Mouse (Mus musculus): Measurements from ENCODE around the gene Hibadh.
"Not testable (repeated sequence)": the region's sequence is repeated elsewhere in the genome, so short reads cannot be mapped to it uniquely, and the experiment has no call there.

Gene Hibadh

DNA sequence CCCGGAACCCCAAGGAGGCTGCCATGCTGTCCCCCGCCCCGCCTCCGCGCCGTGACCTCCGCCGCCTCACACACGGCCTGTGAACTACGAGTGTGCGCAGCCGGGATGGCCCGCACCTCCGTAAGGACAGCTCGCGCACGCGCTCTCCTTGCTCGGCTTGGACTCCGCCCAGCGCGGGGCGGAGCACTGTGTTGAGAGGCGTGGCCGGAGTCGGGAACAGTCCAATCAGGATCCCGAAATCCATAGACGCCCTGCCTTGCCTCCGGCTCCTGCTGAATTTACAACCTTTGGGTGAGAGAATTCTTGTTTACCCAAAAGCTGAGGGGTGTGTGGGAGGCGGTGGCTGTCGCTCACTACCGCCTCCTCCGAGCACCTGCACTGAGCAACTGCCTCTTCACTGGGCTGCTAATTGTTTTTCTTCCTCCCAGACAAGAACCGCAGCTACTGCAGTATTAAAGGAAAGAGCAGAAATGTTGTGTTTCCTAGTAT, at the start of gene Hibadh:
Gene Hibadh (minus strand): TSS at position 166 of the 489 bp plus-strand sequence.
- peak; percentile 99 for DNase-seq (ENCODE audit: low spot score)

- no peak for DNase-seq (ENCODE audit: low spot score)
These were observed 46.8 kb upstream of the Hibadh start for GRCm38 (mm10) chr6:52686901-52687500.

DNA sequence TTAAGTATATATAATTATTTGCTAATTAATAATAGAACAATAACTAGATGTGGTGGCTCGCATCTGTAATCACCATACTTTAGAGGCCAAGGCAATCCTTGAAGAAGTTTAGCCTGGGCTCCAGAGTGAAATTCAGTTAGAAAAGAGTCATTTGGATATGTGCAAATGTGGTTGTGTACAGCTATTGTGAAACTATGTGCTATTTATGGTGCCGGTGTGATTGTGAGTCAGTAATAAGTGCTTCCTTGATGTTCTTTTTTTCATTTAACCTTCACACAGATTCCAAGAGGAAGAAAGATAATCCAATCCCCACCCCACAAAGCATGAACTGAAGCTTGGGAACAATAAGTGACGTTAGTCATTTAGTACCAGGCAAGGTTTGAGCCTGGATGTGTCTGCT, 42.4 kb upstream of the Hibadh start:
- no peak for DNase-seq (ENCODE audit: low spot score)

DNA sequence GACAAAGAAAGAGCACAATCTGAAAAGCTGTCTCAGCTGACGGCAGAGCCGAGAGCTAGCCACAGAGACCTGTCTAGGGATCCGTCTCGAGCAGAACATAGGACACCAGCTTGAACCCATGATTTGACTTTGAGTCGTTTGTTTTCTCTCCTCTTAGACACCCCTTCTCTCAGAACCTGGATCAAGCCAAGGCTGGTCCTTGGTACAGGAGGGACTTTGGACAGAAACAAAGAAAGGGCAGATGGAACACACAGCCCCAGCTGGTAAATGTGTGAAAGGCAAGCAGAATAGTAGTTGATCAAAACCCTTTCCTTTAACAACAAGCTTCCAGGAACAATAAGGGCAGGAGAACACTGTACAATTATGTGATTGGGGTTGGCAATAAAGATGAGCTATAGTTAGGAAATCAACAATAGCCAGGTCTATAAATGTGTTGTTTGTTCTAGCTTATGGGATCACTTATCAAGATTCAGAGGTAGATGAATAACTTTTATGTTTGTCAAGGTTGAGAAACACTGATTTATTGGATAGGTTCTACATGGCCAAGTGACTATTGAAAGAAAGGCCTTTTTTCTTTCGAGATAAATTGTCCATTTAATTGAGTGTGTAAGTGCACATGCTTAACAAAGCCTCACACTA, 41.8 kb upstream of the Hibadh start:
- DNase-seq (ENCODE audit: low spot score): no peak

DNA sequence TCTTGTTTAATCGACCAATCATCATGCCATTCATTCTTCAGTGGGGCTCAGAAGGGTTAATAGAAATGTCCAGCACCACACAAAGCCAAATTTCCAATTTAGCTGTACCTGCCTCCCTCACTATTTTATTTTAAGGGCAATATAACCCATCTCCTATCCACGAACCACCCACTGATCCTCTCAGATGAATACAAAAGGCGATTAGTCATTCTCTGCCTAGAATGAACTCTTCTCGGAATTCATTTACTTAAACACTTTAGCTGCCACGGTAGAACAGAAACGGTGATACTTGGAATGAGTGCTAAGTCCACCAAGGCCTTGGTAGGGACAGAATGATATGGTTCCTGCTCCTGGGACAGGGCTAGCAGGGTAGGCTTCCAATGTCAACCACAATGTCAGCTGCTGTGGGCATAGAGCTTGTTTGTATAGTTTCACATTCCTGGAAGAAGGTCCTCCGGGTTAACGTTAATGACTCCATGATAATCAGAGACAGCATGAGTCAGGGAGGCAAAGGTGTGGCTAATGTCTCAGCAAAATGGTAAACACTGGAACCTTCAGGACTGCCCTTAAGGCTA, 40.4 kb upstream of the Hibadh start:
- DNase-seq (ENCODE audit: low spot score): no peak

- DNase-seq (ENCODE audit: low spot score): no peak
These were observed 39.4 kb upstream of the Hibadh start for GRCm38 (mm10) chr6:52679565-52679964.

DNA sequence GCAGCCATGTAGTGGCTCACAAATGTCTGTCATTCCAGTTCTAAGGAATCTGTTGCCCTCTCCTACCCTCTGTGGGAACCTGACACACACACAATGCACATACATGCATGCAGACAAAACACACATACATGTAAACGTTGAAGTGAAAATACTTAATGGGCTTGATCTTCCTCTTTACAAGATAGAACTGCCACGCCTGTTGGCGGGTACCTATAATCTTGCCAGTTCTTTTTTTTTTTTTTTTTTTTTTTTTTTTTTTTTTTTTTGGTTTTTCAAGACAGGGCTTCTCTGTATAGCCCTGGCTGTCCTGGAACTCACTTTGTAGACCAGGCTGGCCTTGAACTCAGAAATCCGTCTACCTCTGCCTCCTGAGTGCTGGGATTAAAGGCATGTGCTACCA, 37.3 kb upstream of the Hibadh start:
- DNase-seq (ENCODE audit: low spot score): not testable (repeated sequence)

GRCm38 (mm10) chr6:52675222-52675921, 35.2 kb upstream of the Hibadh start:
- DNase-seq (ENCODE audit: low spot score): no peak

GRCm38 (mm10) chr6:52674541-52674940, 34.4 kb upstream of the Hibadh start:
- DNase-seq (ENCODE audit: low spot score): no peak

GRCm38 (mm10) chr6:52673706-52674105, 33.5 kb upstream of the Hibadh start:
- DNase-seq (ENCODE audit: low spot score): no peak

GRCm38 (mm10) chr6:52672539-52672938, 32.4 kb upstream of the Hibadh start:
- no peak for DNase-seq (ENCODE audit: low spot score)

DNA sequence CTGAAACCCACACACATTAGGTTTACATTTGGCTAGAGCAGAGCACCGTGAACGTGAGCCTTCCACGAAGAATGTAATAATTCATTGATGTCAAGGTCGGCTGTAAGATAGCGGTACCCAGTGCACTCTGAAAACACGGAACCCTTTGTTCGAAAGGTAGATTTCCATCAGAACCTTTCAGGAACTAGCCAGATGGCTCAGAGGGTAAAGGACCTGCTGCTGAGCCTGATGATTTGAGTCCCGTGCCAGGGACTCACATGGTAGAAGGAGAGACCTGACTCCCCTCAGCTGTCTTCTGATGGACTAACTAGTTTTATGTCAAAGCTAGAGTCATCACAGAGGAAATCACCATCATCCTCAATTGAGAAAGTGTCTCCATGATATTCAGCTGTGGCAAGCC, 31.6 kb upstream of the Hibadh start:
- DNase-seq (ENCODE audit: low spot score): no peak

- not testable (repeated sequence) for DNase-seq (ENCODE audit: low spot score)
These were observed 29.7 kb upstream of the Hibadh start for GRCm38 (mm10) chr6:52669878-52670277.

DNA sequence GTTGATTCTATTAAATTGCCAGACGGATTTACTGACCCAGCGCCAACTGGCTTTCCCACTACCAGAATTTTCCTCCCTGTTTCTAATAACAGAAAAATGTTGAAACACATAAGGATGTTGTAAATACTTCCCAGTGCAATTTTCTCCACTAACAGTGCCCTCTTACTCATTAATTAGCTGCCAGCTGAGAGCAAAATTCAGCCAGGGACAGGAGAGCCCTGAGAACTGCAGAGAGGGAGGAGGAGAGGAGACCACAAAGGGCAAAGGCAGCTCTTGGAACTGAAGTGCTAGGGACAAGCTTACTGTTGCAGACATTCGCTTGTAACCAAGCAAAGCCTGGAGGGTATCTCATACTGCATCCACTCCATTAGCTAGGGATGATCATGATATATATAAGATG, 27.5 kb upstream of the Hibadh start:
- DNase-seq (ENCODE audit: low spot score): no peak

DNA sequence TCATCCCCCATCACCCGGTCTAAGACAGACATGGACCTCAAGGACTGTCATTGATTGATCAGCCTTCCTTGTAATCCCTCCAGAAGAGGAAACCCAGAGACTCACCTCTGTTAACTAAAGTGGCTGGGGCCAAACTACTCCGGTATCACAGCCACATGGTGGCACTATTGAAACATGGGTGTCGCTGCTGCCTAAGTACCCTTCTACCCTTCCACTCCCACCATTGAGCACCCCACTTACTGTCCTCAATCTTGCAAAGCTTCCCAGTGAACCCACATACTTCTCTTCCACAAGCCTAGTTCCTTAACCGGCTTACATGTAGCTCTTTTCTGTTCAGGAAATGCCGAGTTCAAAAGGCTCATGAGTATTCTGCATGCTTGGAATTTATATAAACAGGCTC, 22.8 kb upstream of the Hibadh start:
- DNase-seq (ENCODE audit: low spot score): no peak

- DNase-seq (ENCODE audit: low spot score): no peak
These were observed 15.1 kb upstream of the Hibadh start for GRCm38 (mm10) chr6:52655266-52655665.

GRCm38 (mm10) chr6:52648806-52649205, 8.6 kb upstream of the Hibadh start:
- no peak for DNase-seq (ENCODE audit: low spot score)

GRCm38 (mm10) chr6:52648031-52648430, 7.8 kb upstream of the Hibadh start:
- no peak for DNase-seq (ENCODE audit: low spot score)

GRCm38 (mm10) chr6:52645926-52646325, 5.7 kb upstream of the Hibadh start:
- no peak for DNase-seq (ENCODE audit: low spot score)

DNA sequence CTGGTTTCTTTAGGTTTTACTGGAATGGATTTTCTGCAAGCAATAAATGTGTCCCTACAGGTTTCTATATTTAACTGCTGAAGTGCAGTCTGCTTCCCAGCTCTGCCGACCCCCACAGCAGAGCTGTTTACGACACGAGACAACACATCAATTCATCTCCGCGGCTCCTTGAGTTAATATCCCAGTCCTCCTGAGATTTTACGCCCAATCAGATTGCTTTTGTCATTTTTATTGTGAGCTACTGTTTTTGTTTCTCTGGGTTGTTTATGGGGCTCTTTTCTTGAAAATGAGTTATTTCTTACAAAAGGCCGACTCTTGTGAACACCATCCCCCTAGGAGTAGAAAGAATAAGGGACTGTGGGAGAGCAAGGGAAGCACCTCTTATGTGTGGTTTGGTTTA, 2.0 kb upstream of the Hibadh start:
- DNase-seq (ENCODE audit: low spot score): no peak

GRCm38 (mm10) chr6:52641076-52641475, 887 bp upstream of the Hibadh start:
- no peak for DNase-seq (ENCODE audit: low spot score)

DNA sequence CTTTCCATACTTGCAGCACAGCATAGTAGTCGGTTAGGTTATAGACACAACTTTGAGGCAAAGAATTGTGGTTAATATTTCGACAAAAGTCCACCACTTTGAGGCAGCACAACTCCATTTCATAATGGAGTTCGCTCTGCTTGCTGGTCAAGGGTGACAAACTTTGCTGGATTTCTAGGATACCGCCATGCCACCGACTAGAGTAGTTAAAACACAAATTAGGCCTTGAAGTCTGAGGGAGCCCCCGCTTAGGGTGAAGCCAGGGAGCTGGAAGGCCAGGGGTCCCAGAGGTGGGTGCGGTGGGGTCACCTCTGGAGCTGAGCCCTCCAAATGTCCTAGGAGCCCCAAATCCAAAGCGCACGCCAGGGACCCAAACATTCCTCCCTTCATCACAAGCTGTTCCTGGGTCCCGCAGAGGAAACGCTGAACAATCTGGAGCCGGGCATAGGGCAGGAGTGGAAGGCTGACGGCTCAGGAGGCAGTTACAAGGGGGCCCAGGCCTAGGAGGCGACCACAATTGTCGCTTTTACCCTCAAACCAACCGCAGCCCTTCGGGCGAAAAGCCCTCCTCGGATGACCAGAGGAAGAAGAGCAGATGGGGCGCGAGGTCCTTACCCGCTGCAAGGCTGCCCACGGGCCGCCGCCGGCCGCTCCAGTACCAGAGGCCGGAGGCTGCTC, 504 bp downstream of the Hibadh start:
- no peak for DNase-seq (ENCODE audit: low spot score)

Measured in spleen, adult 12 weeks (tissue).